Comparison of ENCODE assay signal across 8 mouse cellular contexts in the genomic region with DNA sequence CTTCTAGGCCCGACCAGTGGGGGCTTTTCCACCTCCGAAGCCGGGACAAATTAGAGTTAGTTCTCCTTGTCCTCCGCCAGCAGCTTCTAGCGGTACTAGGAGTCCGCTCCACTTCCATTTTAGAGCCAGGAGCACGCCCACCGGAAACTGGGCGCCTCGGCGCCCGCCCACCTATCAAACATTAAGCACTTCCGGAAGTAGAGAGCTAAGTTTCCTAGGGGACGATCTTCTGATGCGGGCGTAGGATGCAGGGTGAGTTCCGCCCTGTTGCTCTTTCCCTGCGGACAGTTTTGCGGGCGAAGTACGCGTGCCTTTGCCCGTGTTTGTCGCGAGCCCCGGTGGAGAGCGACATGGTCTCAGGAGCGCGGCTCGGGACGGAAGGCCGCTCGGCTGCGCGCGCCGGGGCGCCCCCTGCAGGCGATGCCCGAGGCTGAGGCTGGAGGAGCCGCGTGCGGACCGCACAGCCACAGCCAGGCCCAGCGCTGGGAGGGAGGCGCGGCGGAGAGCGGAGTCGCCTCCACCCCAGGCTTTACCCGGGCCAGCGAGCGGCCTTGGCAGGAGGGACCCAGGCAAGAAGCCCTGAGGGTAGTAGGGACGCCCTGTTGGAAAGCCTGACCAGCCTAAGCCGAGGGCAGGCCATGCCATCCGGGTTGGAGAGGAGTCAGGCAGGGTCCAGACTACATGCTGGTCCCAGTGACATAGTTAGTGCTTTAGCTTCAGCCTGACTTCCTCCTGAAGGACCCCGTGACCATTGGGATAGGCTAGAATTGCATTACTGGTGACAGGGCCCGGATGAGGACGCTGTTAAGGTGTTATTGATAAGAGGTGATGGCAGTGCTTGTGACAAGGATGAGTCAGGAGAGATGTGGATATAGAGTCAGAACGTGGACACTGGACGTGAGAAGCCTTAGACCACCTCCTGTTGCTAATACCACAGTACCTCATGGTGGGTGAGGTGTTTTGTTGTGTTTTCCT. TPM values are rescaled to one million over a fixed set of nuclear protein-coding genes. Genes with fewer than 3 reads are reported as not detected.
A peak's percentile ranks its signal among the peaks of the same experiment; 100 is the strongest.
DNase-seq lines count a peak whose midpoint lies in the region; ATAC-seq and TF ChIP-seq lines count a peak whose summit lies in the region.
"Not testable (repeated sequence)": the region's sequence is repeated elsewhere in the genome, so short reads cannot be mapped to it uniquely, and the experiment has no call there.

A gene (minus strand): TSS at position 149 of the 975 bp plus-strand sequence.

- H3K27ac ChIP-seq in heart, embryonic 11.5 days (ENCODE audit: low read depth, low read length), result peak within 1 kb of the TSS; percentile 79
- H3K27ac ChIP-seq in kidney, embryonic 16.5 days (ENCODE audit: low read length), result peak within 1 kb of the TSS; percentile 82
- H3K27ac ChIP-seq in liver, adult 2 months (replicated peaks; ENCODE audit: insufficient read depth, low read depth, low read length), result peak within 1 kb of the TSS; percentile 99

- H3ac ChIP-seq in myocyte (ENCODE audit: control insufficient read depth, insufficient read length), result peak within 1 kb of the TSS; percentile 79

- H3K4me2 ChIP-seq in heart, embryonic 11.5 days, result peak within 1 kb of the TSS; percentile 83
- peak within 1 kb of the TSS; percentile 68 for H3K4me2 ChIP-seq in kidney, embryonic 16.5 days (replicated peaks; ENCODE audit: low read depth, low read length)
- H3K4me2 ChIP-seq in myocyte (ENCODE audit: low read depth), result peak within 1 kb of the TSS; percentile 96

- H3K79me2 ChIP-seq in liver, adult 2 months (ENCODE audit: control insufficient read depth, insufficient read depth, low read length), result peaks cover 10% of the 10 kb centered on the region; the same call in 1 of the 2 replicates
- peaks cover 13% of the 10 kb centered on the region for H3K79me2 ChIP-seq in myocyte (ENCODE audit: control insufficient read depth, insufficient read depth)

- not testable (repeated sequence) for H3K9me3 ChIP-seq in heart, embryonic 11.5 days (replicated peaks; ENCODE audit: control insufficient read depth, low read length); kidney, embryonic 16.5 days (ENCODE audit: low read length)

- not testable (repeated sequence) for H3K36me3 ChIP-seq in heart, embryonic 11.5 days (ENCODE audit: control insufficient read depth, insufficient read depth, low read length); kidney, embryonic 16.5 days (ENCODE audit: insufficient read depth, low read length); myocyte (ENCODE audit: control insufficient read depth, insufficient read depth); splenic B cell, adult 2 months (ENCODE audit: control insufficient read depth, insufficient read depth, low read length, poor library complexity, severe bottlenecking)
- H3K36me3 ChIP-seq in liver, adult 2 months (ENCODE audit: control insufficient read depth, insufficient read depth, low read length), result peaks cover 18% of the 10 kb centered on the region

- H3K27me3 ChIP-seq in heart, embryonic 11.5 days (ENCODE audit: control insufficient read depth, insufficient read depth, low read length); kidney, embryonic 16.5 days (ENCODE audit: insufficient read depth, low read length); liver, adult 2 months (ENCODE audit: control insufficient read depth, insufficient read depth, low read length); myocyte (ENCODE audit: control insufficient read depth, insufficient read depth, insufficient read length); splenic B cell, adult 2 months (ENCODE audit: control insufficient read depth, insufficient read depth, low read length, poor library complexity, severe bottlenecking): not testable (repeated sequence)

- H3K4me1 ChIP-seq in heart, embryonic 11.5 days (ENCODE audit: control insufficient read depth, insufficient read depth, low read length); kidney, embryonic 16.5 days (ENCODE audit: insufficient read depth, low read length): not testable (repeated sequence)
- peaks cover 22% of the 10 kb centered on the region for H3K4me1 ChIP-seq in liver, adult 2 months (ENCODE audit: control insufficient read depth, insufficient read depth, low read length)

- H3K4me3 ChIP-seq in heart, embryonic 11.5 days (ENCODE audit: low read depth, low read length), result peak within 1 kb of the TSS; percentile 71
- H3K4me3 ChIP-seq in kidney, embryonic 16.5 days (ENCODE audit: low read length), result peak within 1 kb of the TSS; percentile 53
- H3K4me3 ChIP-seq in liver, adult 2 months (ENCODE audit: insufficient read depth, low read depth, low read length), result peak within 1 kb of the TSS; percentile 61
- H3K4me3 ChIP-seq in myocyte, result peak within 1 kb of the TSS; percentile 75

- DNase-seq in B cell, adult 2 months, result peak; percentile 91
- peak; percentile 93 for DNase-seq in brain, adult 2 months (ENCODE audit: low read depth, low spot score)
- peak; percentile 90 for DNase-seq in liver, adult 2 months (ENCODE audit: extremely low read depth, low read depth, low spot score)
- DNase-seq in splenic B cell, adult 2 months (ENCODE audit: low read depth, low spot score), result peak; percentile 88

- ATAC-seq in erythroblast, adult 5-6 weeks (replicated peaks; ENCODE audit: low FRiP score, poor library complexity, severe bottlenecking), result peak; percentile 97
- peak; percentile 95 for ATAC-seq in heart, embryonic 11.5 days (replicated peaks; ENCODE audit: insufficient number of reproducible peaks, low FRiP score, low TSS enrichment)
- ATAC-seq in kidney, embryonic 16.5 days (ENCODE audit: low FRiP score, low TSS enrichment), result peak; percentile 97

- 1% methylated on average over 53 of the region's 61 CpGs for WGBS in heart, embryonic 11.5 days (ENCODE audit: insufficient replicate concordance)
- under 1% methylated on average over 54 of the region's 61 CpGs for WGBS in kidney, embryonic 16.5 days
- WGBS in liver, adult 2 months, result under 1% methylated on average over 61 of the region's 61 CpGs

- peak; percentile 46 for TF ChIP-seq CTCF in liver, adult 2 months (IDR thresholded peaks at IDR 0.05; ENCODE audit: low read depth, low read length)

- peak within 1 kb of the TSS; percentile 89 for H3K9ac ChIP-seq in heart, embryonic 11.5 days (ENCODE audit: low read depth, low read length)
- peak within 1 kb of the TSS; percentile 80 for H3K9ac ChIP-seq in kidney, embryonic 16.5 days (replicated peaks; ENCODE audit: low read length)
- H3K9ac ChIP-seq in liver, adult 2 months (ENCODE audit: low read depth, low read length), result peak within 1 kb of the TSS; percentile 94

- peak; percentile 57; the same call in 1 of the 2 replicates for TF ChIP-seq POLR2A in liver, adult 2 months (IDR thresholded peaks at IDR 0.05; ENCODE audit: extremely low read depth, insufficient read depth, low read length)
- peak; percentile 68 for TF ChIP-seq POLR2A in myocyte (IDR thresholded peaks at IDR 0.05; ENCODE audit: insufficient read length, low read depth)

TF ChIP-seq in myocyte, 11 proteins besides CTCF, POLR2A, EP300 and RAD21:
- peak; percentile 20 for TF ChIP-seq POLR2AphosphoS2 (IDR thresholded peaks at IDR 0.05; ENCODE audit: insufficient read length, low read depth)
- peak; percentile 54 for TF ChIP-seq USF1 (IDR thresholded peaks at IDR 0.05; ENCODE audit: low read depth)

RNA-seq across cellular contexts. Expression of the gene that starts here (rescaled TPM):
- not detected in 2 replicates for total RNA-seq in erythroblast, adult 5-6 weeks (2015; ENCODE audit: low replicate concordance)
- total RNA-seq in erythroblast, adult 5-6 weeks (2017; ENCODE audit: low replicate concordance), result 0.42 and 4.8 TPM in 2 replicates
- polyA plus RNA-seq in heart, embryonic 11.5 days (2014; fragmentation: Nextera tagmentation; extraction: Ambion mirVana), result 3.6 and 4.8 TPM in 2 replicates
- 96.6 and 128 TPM in 2 replicates for polyA plus RNA-seq in kidney, embryonic 16.5 days (2015; fragmentation: Nextera tagmentation; extraction: Ambion mirVana)
- 328 and 390 TPM in 2 replicates for total RNA-seq in liver, adult 2 months (2014; rRNA removed)
- 627 and 681 TPM in 2 replicates for polyA plus RNA-seq in liver, adult 2 months (2012; rRNA removed)
- polyA plus RNA-seq in myocyte (2012; fragmentation: generic; extraction: Trizol), result 3.8 TPM

Comparison
In these comparisons a context has a peak if more than half of its experiments do, and no peak if none do; other contexts are left out.
1. Peak in every context shown above with its lines: DNase-seq, ATAC-seq, H3K4me3 ChIP-seq and H3K27ac ChIP-seq.
2. RNA of the gene that starts here (total RNA-seq): 328 to 390 TPM in liver, adult 2 months; 0.42 to 4.8 TPM in erythroblast, adult 5-6 weeks; every median in the first group is over 10 times any median in the second.
3. RNA of the gene that starts here (polyA plus RNA-seq): 627 to 681 TPM in liver, adult 2 months and 96.6 to 128 TPM in kidney, embryonic 16.5 days; 3.8 TPM in myocyte (single experiment) and 3.6 to 4.8 TPM in heart, embryonic 11.5 days; every median in the first group is over 10 times any median in the second.